Mouse (Mus musculus): ENCODE results near the gene Tubg1.
"Not testable (repeated sequence)": the region's sequence is repeated elsewhere in the genome, so short reads cannot be mapped to it uniquely, and the experiment has no call there.

Tubg1 gene

DNA sequence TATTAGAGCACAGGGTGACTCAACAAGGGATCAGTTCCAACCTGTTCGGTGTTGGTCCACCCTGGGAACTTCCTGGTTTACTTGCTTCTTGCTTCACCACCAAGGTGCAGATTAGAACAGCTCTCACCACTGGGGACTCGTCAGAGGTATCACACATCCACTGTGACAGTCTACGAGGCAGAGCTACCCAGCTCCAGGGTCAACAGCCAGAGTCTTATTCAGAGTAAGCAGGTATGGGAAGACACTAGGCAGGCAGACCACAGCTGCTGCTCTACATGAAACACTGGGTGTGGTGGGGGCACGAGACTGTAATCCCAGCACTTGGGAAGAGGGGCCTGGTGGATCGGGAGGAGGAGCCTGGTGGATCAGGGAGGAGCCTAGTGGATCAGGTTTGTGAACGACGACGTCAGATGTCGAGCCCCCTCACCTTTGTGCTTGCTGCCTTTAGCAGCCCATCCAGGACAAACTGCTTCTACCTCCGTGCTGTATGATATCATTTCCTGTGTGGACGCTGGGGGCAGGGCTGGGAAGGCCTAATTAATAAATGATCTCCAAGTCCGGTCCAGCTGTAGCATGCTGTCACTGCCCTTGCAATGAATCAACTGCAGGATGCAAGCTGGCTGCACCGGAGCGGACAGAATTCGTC is 18.9 kb downstream of the Tubg1 start:
- CTCF ChIA-PET: interaction anchor here (0.6 to 0.7 kb wide), 2 partner anchors 9 to 36 kb away, joined by 3 to 4 read pairs; no protein-coding TSS in a partner anchor

DNA sequence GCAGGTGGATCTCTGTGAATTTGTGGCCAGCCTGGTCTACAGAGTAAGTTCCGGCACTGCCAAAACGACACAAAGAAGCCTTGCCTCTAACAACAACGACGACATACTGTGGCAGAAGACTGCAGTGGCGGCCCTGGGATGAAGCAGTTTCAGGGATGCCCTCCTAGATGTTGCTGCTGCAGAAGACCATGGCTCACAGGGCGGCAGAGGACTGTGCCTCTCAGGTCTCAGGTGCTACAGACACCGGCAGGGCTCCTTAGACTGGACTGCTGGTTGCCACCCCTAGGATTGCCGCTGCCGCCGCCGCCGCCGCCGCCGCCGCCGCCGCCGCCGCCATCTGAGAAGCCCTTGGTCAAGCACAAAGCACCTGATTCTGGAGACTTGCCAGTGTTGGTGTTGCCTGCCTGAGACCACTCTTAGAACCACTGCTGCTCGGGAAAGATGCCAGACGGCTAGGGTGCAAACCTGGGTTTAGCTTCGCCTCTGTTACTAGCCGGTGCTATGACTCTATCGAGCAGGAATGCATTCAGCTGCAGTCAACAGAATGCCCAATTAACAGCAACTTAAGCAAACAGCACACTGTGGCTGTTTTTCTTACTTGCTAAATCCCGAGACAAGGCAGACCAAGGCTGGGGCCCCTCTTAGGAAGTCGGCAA is 20.6 kb downstream of the Tubg1 start:
- CTCF ChIA-PET: no interaction called here

DNA sequence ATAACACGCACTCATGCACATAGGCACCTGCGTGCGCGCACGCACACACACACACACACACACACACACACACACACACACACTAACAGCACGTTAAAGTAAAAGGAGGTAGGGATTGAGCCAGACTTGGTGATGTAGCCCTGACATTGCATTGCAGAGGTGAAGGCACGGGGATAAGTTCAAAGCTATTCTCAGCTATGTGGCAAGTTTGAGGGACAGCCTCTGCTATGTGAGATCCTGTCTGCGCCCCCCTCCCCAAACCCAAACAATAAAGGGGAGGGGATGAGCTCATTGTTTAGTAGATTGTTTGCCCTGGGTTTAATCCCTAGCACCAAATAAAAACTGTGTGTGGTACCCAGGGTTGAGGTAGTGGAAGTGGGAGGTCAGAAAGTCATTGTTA is 21.4 kb downstream of the Tubg1 start:
- CTCF ChIA-PET: no interaction called here

DNA sequence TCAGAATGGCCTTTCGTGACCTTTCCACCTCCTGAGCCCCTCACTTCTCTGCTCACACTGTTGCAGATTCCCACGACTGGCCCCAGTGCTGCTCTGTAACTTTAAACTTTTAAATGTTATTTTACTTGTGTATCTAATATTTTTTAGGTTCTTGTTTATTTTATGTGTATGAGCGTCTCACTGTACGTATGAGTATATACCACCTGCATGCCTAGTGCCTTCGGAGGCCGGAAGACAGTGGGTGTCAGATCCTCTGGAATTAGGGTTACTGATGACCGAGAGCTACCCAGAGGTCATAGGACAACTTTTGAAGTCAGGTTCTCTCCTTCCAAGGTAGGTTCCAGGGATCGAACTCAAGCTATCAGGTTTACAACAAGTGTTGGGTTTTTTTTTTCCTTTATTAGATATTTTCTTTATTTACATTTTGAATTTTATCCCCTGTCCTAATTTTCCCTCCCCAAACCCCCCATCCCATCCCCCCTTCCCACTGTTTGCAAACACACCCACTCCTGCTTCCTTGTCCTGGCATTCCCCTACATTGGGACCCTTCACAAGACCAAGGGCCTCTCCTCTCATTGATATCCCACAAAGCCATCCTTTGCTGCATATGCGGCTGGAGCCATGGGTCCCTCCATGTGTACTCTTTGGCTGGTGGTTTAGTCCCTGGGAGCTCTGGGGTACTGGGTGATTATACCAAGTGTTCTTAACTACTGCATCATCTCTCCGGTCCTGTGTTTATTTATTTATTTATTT is 22.7 kb downstream of the Tubg1 start:
- CTCF ChIA-PET: interaction anchor here (0.6 to 0.7 kb wide), 2 partner anchors 40 to 742 kb away, joined by 3 to 4 read pairs; no protein-coding TSS in a partner anchor

DNA sequence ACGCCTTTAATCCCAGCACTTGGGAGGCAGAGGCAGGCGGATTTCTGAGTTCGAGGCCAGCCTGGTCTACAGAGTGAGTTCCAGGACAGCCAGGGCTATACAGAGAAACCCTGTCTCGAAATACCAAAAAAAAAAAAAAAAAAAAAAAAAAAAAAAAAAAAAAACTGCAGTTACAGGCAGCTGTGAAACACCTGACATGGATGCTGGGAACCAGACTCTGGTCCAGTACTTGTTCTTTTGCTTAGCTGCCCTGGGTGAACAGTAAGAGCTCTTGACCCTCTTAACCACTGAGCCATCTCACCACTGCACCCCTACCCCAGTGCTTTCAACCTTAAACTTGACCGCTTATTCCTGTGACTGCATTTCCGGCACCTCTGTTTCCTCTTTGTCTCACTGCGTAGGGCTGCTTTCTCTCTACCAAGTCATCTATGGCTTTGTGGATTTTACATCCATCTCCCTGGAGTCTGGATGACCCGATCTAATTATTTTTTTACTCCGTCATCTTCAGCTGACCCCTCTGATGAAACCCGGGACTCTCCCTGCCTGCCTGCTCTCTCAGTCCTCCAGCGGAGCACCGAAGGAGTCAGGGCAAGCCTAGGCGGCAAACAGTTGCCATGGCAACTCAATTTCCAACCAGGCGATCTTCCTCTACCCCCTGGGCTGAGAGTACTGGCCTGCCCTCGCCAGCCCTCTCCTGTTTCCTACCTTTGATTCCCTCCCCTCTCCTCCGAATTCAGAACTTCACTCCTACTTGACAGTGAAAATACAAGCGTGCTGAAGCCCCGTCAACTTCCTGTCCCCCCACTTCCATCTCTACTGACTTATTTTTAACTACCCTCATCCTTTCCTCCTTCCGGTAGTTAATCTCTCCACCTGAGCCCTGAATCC is 23.8 kb downstream of the Tubg1 start:
- CTCF ChIA-PET: interaction anchor here (0.6 to 0.7 kb wide), 3 partner anchors 68 to 1102 kb away, joined by 3 to 10 read pairs (median 8); no protein-coding TSS in a partner anchor

DNA sequence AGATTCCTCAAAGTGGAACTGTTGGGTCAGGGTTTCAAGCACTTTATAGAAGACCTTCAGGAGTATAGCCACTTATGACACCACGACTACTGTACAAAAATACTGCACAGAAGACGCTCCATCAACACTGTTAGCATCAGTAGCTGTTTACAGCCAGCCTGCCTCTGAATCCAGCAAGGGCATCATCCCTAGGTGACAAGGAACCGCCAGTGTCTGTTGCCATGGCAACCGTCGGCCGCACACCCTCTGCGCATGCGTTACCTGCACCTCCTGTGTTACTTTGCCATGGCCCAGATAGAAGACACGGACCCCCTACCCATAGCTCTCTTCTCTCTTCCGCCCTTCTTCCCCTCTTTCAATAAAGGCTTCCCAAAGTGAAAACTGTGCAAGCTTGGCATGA is 26.6 kb downstream of the Tubg1 start:
- CTCF ChIA-PET: no interaction called here

DNA sequence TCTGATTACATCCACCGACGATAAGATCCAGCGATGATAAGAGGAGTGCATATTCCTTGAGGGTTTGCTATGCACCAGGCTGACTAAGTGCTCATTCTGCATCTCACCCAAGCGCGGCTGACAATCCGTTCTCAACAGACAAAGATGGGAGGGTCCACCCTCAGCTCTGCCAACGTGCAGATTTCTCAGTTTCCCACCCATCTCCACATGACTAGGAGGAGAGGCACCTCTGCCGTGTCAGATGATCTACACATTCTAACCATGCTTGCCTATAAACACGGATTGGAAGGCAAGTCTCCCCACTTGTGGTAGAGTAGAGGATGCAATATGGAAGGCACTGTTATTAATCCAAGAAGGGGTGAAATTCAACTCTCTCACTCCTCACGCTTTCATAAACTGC is 29.0 kb downstream of the Tubg1 start:
- CTCF ChIA-PET: no interaction called here

DNA sequence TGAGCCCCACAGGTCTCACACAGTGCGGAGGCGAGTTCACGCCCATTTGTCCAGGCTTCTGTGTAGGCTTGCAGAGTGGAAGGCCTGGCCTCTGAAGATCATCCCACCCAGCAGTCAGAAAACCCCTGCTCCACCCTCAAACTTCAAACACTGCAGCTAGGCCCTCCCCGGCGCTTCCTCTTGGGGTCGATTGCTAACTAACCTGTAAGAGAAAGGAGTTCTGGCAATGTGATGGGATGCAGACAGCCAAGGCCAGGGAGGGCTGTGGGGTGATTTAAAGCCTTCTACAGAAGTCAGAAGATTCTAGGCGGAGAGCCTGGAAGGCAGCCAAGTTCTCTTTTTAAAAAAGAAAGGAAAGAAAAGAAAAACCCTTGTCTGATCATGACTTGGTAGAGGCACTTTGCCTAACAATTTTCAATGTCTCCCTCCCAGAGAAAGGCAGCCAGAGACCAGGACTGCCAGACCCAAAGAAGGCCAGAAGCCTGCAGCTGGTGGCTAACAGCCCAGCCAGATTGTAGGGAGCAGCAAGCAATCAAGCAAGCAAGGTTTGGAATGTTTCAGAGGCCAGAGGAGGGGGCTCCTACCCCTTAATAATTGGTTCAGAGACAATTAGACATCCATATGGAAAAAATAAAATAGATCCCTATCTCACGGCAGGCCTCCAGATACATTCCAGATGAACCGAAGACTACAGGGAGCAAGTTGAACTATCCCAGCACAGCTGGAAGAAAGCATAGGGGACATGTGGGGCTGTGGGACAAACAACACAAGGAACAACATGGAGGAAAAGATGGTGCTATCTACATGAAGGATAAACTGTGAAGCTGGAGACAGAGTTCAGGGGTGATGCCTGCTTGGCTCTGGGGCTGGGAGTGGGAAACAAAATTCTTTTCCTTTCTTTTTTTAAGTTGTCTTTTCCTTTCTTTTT is 29.7 kb downstream of the Tubg1 start:
- CTCF ChIA-PET: no interaction called here

DNA sequence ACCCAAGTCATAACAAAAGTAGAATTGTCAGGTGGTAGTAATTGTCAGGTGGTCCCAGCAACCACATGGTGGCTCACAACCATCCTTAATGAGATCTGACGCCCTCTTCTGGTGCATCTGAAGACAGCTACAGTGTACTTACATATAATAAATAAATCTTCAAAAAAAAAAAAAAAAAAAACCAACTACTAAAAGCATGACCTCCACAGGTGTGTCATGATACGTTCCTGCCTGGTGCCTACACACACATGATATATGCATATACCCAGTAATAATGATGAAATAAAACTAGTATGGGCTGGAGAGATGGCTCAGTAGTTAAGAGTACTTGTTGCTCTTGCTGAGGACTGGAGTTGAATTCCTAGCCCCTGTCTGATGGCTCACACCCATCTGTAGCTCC is 31.3 kb downstream of the Tubg1 start:
- CTCF ChIA-PET: interaction anchor here (0.6 kb wide), 1 partner anchor 31 kb away, joined by 4 read pairs; no protein-coding TSS in a partner anchor

DNA sequence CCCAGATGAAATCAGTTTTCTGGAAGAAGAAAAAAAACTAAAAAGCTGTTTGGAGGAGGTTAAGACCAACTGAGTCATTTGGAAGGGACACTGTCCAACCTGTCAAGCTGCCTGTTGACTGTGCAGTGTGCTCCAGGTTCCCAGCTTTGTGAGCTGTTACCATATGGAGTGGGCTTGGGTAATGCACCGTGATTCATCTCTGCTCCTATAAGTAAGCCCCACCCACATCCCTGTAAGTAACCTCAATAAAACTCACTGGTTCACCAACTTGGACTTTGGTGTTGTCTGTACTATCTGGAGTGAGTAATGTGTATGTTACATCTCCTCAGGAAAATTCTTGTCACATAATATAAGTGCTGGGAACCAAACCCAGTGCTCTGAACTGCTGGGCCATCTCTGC is 33.1 kb downstream of the Tubg1 start:
- CTCF ChIA-PET: interaction anchor here (0.6 to 1.6 kb wide), 2 partner anchors 14 to 274 kb away, joined by 3 read pairs; no protein-coding TSS in a partner anchor

DNA sequence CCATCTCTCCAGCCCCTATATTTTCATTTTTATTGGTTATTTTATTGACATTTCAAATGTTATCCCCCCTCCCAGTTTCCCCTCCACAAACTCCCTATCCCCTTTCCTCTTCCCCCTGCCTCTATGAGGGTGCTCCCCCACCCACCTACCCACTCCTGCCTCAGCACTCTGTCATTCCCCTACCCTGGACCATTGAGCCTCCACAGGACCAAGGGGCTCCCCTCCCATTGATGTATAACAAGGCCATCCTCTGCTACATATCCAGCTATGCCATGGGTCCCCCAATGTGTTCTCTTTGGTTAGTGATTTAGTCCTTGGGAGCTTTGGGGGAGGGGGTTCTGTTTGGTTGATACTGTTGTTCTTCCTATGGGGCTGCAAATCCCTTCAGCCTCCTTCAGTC is 34.9 kb downstream of the Tubg1 start:
- CTCF ChIA-PET: interaction anchor here (0.7 kb wide), 1 partner anchor 27 kb away, joined by 21 read pairs; no protein-coding TSS in a partner anchor

DNA sequence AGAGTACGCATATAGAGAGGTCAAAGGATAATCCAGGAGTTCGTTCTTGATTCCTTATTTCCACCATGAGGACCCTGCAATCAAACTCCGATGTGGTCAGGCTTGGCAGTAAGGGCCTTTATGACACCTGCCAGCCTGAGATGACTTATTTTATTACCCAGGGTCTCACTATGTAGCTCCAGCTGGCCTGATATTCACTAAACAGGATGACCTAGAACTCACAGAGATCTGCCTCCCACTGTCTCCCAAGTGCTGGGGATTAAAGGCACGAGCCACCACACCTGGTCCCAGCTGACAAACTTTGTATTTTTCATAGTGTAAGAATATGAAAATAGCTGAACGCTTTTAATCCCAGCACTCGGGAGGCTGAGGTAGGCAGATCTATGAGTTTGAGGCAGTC is 35.4 kb downstream of the Tubg1 start:
- CTCF ChIA-PET: interaction anchor here (0.7 kb wide), 1 partner anchor 28 kb away, joined by 21 read pairs; no protein-coding TSS in a partner anchor

DNA sequence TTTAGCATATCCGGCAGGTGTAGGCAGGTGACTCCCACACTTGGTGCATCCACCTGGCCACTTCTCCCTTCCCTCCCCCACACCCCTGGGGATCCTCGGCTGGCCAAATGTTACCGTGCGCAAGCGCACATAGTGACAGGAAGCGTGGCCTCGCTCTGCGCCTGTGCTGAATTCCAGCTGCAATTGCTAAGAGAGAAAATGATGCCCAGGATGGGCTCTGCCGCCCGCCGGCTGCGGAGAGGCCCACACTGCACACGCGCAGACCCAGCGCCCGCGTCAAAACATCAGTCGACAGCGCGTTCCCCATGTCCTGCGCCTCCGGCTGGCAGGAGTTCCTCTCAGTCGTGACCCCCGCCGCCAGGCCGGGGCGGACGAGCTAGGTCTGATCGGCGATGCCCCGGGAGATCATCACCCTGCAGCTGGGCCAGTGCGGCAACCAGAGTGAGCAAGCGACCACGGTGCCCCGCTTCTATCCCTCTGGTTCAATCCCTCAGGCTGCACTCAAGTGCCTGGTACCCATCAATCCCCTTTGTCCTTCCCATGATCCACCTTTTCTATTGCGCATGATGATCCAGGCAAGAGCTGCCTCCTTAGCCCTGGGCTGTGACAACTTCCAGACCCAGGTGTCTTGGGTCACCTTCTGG is 36.1 kb downstream of the Tubg1 start, which contains the start of gene Tubg2:
Tubg2 (plus strand) TSS at position 180 of the 644 bp plus-strand sequence.
- CTCF ChIA-PET: interaction anchor here (0.8 kb wide), 1 partner anchor 22 kb away, joined by 4 read pairs; no protein-coding TSS in a partner anchor

DNA sequence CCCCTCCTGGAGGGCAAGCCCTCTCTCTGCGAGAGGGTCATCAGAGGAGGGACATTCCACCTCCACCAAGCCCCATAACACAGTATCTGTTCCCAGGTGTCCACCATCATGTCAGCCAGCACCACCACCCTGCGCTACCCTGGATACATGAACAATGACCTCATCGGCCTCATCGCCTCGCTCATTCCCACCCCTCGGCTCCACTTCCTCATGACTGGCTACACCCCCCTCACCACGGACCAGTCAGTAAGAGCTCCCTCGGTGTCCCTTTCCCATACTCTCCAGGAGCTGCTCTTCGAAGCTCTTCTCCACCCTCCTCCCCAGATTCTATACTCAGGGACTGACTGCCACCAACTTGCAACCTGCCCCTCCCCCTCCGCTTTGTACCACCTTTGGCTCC is 40.4 kb downstream of the Tubg1 start:
- CTCF ChIA-PET: interaction anchor here (0.5 kb wide), 1 partner anchor 290 kb away, joined by 4 read pairs; no protein-coding TSS in a partner anchor

DNA sequence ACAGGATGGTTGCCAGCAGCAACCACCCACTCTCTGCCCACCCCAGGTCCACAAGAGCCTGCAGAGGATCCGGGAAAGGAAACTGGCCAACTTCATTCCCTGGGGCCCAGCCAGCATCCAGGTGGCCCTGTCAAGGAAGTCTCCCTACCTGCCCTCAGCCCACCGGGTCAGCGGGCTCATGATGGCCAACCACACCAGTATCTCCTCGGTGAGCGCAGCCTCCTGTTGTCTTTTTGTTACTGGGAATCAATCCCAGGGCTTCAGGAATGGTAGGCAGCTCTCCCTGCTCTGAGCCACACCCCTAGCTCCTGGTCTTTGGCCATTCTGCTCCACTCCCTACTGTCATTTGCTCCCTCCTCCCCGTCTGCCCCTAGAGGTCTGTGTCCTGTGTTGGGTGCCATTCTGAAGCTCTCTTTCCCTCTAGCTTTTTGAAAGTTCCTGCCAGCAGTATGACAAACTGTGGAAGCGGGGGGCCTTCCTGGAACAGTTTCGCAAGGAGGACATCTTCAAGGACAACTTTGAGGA is 41.3 kb downstream of the Tubg1 start:
- CTCF ChIA-PET: not testable (repeated sequence)

DNA sequence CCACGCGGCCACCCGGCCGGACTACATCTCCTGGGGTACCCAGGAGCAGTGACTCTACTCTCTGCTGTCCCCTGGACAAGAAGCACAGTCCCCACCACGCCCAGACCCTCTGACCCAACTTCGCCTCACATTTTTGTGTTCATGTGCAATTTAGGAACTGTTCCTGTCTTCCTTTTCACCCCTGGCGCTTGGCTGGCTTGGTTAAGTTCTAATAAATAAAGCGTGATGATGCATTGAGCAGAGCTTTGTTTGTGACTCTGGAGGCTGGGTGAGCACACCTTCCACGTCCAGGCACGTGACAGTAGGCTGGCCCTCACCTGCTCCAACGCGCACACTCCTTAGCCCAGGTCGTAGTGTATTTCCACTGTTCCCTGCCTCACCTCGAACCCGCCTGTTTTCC is 41.8 kb downstream of the Tubg1 start:
- CTCF ChIA-PET: interaction anchor here (0.6 kb wide), 1 partner anchor 24 kb away, joined by 3 read pairs; no protein-coding TSS in a partner anchor

DNA sequence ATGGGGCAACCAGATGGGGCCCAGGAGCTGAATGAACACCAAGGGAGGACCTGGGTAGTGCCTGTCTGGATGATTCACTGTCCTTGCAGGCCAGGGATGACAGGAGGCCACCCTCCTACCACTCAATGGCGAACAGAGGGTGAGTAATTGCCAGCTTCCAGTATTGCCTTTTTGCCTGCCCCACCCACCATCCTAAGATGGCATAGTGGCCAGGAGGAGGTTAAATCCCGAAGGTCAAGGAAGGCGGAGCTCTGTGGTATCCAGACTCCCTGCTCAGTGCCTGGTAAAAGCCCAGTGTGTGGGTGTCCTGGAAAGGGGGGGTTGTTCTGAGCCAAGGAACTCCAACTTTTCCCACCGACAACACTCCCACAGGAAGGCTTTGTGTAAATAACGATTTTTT is 42.6 kb downstream of the Tubg1 start:
- CTCF ChIA-PET: interaction anchor here (0.6 kb wide), 1 partner anchor 23 kb away, joined by 3 read pairs; no protein-coding TSS in a partner anchor

DNA sequence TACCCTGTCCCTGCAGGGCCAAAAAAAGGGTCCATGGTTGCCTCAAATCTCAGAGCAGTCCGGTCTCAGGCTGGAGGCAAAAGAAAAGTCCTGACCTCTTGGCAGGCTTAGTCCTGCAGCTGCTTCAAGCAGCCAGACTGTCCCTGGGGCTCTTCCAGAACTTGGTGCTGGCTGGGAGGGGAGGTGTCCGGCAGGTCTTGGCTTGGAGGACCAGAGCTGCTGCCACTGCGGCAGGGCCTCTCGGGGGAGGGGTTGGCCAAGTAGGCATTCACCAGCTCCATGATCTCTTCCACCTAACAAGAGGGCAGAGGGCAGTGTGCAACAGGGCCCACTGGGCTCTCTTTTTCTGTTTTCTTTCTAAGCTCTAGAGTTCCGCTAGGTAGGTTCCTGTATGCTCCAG is 43.0 kb downstream of the Tubg1 start:
- CTCF ChIA-PET: no interaction called here
